Mouse (Mus musculus) C2C12 (cell line): ENCODE measurements around the gene 1110008L16Rik.

Source experiments
- CTCF ChIP-seq: IDR thresholded peaks from one replicate; pipeline ENCODE4 v1.5.1; 2011; ENCODE audit not compliant: control insufficient read depth, insufficient read depth, insufficient read length
- FOSL1 ChIP-seq: IDR thresholded peaks from one replicate; pipeline ENCODE4 v1.8.0; 2011; ENCODE audit warnings: mild to moderate bottlenecking, low read length; ENCODE audit not compliant: poor library complexity, insufficient read depth, severe bottlenecking
- MAX ChIP-seq: IDR thresholded peaks from one replicate; pipeline ENCODE4 v1.6.1; 2011; ENCODE audit warnings: mild to moderate bottlenecking, control low read depth

DNA sequence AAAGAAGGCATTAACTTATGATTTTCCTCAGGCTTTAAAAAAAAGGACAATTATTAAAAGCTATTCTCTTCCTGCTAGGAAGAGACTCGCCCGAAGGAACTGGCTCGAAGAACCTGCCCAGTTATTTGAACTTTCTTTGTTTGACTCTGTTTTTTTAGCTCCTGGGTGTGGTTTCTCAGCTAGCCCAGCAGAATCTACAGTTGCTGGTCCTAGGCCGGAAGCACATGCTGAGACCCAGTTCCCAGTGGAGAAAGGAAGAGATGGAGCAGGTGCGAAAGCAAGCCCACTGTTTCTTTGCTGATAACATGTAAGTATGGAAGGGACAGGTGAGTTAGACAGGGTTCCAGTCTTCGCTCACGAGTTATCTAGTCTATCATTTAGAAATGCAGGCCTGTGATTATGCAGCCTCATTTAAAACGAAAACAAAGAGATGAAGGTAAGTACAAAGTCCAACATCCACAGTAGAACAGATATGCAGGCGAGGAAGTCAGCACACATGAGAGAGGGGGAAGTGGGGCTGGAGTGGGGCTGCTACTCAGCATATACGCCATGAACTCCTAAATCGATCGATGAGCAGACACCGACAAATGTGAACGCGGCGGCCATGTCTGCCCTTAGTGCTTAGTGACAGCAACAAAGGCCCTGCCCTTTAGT is 77.7 kb downstream of the 1110008L16Rik start:
- no peak for TF ChIP-seq CTCF
- TF ChIP-seq MAX, result no peak
- TF ChIP-seq FOSL1, result no peak
